Mouse (Mus musculus) spleen, adult 2 months (tissue): ENCODE results near the gene Rab14. TPM values are rescaled to one million over a fixed set of nuclear protein-coding genes. Genes with fewer than 3 reads are reported as not detected.
A peak's percentile ranks its signal among the peaks of the same experiment; 100 is the strongest.

Experiments
- DNase-seq, 2 experiments: peaks; one replicate each; pipeline versions ENCODE4 v3.0.0 to v3.0.0-alpha.2; 2012 to 2021; ENCODE audit warnings: low spot score in 2 of 2, low read depth in 1 of 2
- H3K27ac ChIP-seq: fragments of 200-500 bp; 2 replicates; pipeline ENCODE4 v1.5.1; 2012; ENCODE audit warnings: low read length, inconsistent platforms; ENCODE audit not compliant: insufficient read depth
- H3K27me3 ChIP-seq: fragments of 200-500 bp; 2 replicates; pipeline ENCODE4 v1.6.1; 2012; ENCODE audit warnings: mild to moderate bottlenecking, moderate library complexity, low read length, inconsistent platforms; ENCODE audit not compliant: control insufficient read depth, insufficient read depth
- H3K36me3 ChIP-seq: fragments of 200-500 bp; 2 replicates; pipeline ENCODE4 v1.6.1; 2012; ENCODE audit warnings: mild to moderate bottlenecking, low read length, inconsistent platforms; ENCODE audit not compliant: control insufficient read depth, insufficient read depth
- H3K4me1 ChIP-seq: fragments of 200-500 bp; 2 replicates; pipeline ENCODE4 v1.6.1; 2011; ENCODE audit warnings: inconsistent platforms; ENCODE audit not compliant: control insufficient read depth, insufficient read depth, insufficient read length
- H3K4me3 ChIP-seq: fragments of 200-500 bp; 2 replicates; pipeline ENCODE4 v1.5.1; 2011; ENCODE audit warnings: mild to moderate bottlenecking, inconsistent platforms; ENCODE audit not compliant: insufficient read depth, insufficient read length; ENCODE audit errors: extremely low read depth
- CTCF ChIP-seq: fragments of 200-500 bp; IDR thresholded peaks from 2 replicates; pipeline ENCODE4 v1.5.1; 2011; ENCODE audit warnings: mild to moderate bottlenecking, inconsistent platforms; ENCODE audit not compliant: insufficient read depth, insufficient read length, insufficient replicate concordance; ENCODE audit errors: extremely low read depth
- POLR2A ChIP-seq: fragments of 200-500 bp; IDR thresholded peaks from 2 replicates; pipeline ENCODE4 v1.6.1; 2011; ENCODE audit warnings: low read depth, low read length, inconsistent platforms
- WGBS: fragments of 180-500 bp; shearing (Covaris S2); methylation state at CpG from one replicate; pipeline ENCODE4 v1.1.7; 2018; 5-methylcytosine and 5-hydroxymethylcytosine counted together
- polyA plus RNA-seq: library from polyadenylated mRNA; depleted of rRNA; stranded (reverse); fragments of >200 nt; gene quantifications from 2 replicates; pipeline ENCODE4 v1.2.3, GENCODE M21; 2012

Gene Rab14
- polyA plus RNA-seq, 1 experiment = 244 TPM

DNA sequence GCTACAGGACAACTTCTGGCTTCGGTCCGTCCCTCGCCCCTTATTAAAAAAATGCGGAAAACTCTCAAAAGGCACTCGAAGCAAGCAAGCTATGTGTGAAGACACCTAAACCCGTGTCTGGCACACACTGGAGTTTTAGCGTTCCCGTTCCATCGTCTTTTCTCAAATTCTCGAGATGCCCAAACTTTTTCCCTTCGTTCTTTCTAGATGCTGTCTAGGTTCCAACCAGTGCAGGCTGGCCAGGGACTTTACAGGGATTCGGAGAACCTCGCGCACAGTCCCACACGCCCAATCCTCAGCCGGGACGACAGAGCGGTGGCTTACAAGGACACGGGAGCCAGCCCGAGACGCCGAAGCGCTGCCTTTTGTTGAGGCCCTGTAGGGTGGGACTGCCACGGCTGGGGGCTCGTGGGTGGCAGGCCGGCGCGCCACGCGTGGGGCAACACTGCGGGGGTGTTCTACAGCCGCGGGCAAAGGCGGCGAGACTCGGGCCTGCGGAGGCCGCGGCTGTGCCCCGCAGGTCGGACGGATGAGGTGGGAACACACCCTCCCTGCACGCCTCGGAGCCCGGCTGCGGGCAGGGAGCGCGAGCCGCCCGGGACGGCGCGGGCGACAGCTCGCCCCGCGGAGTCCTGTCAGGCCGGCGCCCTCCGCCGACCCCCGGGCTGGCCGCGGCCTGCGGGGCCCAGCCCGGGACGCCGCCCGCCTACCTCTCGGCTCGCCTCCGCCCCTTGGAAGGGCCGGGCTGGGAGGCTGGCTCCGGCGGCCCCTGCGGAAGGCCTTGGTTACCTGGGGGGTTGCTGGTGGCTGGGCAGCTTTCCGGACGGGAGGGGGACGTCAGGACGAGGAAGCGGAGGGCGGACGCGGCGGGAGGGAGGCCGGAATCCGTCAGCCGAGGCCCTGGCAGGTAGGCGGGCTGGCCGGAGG is 686 bp downstream of the Rab14 start:
- Histone ChIP-seq H3K36me3 (no peaks in the 10 kb centered on the region), H3K4me1 (peaks cover 8% of the 10 kb centered on the region), H3K4me3 (peak overlapping the region; percentile 89), H3K27ac (peak overlapping the region; percentile 98), H3K27me3 (no peaks in the 10 kb centered on the region)
- WGBS = under 1% methylated on average over 75 of the region's 90 CpGs
- DNase-seq = no peak
- TF ChIP-seq CTCF (no peak), POLR2A (no peak)

DNA sequence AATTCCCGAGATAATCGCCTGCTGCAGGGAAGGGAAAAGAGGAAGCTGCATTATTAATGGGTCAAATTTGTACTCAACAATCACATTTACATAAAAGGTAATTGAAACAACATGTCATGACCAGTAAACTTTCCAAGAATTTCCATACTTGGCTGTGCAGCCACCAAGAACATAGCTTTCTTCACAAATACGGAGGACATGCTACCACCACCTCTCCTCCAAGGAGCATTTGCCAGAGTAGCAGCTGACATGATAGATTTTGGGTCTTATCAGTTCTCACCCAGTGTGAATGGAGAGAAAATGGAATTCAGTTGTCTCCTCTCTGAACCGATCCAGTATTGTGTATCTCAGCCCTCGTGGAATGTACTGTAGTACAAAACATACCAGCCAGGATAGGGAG is 1.4 kb downstream of the Rab14 start:
- TF ChIP-seq POLR2A (no peak), CTCF (no peak)
- DNase-seq = no peak
- H3K4me3 ChIP-seq = peak overlapping the region; percentile 89
- H3K36me3 ChIP-seq = no peaks in the 10 kb centered on the region
- no peaks in the 10 kb centered on the region for H3K27me3 ChIP-seq
- WGBS = 6% methylated on average over 5 of the region's 5 CpGs
- no peak overlapping the region for H3K27ac ChIP-seq
- H3K4me1 ChIP-seq = peaks cover 10% of the 10 kb centered on the region

DNA sequence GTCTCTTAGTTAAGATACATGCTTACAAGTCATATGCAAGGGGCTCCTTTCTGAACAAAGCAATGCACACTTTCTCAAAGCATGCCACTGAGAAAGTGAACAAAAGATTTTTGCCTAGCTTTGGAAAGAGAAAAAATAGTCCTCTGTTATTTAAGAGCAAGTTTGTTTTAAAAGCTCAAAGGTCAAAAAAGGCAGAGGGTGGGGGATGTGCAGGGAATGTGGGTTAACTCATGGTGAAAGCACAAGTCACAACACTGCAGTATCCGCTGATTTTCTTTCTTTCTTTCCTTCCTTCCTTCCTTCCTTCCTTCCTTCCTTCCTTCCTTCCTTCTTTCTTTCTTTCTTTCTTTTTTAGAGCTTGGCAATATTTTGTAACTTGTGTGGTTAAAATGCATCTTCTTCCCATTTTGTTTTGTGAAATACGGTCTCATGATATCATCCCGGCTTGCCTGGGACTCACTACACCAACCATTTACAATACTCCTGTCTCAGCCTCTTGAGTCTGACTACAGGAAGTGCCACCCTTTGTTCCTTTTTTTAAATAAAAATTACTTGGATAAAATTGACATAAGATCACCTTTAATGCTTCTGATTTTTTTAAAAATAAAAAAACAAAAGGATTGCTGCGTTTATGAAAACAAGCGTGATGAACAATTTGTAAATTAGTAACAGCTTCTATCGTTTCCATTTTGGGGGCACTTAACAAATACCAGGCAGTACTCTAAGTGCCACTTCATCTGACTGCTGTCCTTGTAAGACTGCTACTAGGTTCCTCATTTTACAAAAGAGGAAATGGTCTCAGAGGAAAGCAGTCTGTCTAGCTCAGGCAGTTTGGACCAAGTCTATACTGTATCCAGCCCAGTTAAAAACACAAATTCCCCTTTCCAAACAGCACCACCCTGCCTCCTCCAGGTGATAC is 5.0 kb downstream of the Rab14 start:
- H3K4me3 ChIP-seq = no peak overlapping the region
- no peaks in the 10 kb centered on the region for H3K27me3 ChIP-seq
- no peak overlapping the region for H3K27ac ChIP-seq
- no peak for TF ChIP-seq CTCF
- no peak for TF ChIP-seq POLR2A
- WGBS = 10% methylated on average over 6 of the region's 6 CpGs
- peak in 1 of 2 experiments; percentile 53 for DNase-seq
- H3K36me3 ChIP-seq = peaks cover 2% of the 10 kb centered on the region; the same call in 1 of the 2 replicates
- peaks cover 10% of the 10 kb centered on the region for H3K4me1 ChIP-seq

DNA sequence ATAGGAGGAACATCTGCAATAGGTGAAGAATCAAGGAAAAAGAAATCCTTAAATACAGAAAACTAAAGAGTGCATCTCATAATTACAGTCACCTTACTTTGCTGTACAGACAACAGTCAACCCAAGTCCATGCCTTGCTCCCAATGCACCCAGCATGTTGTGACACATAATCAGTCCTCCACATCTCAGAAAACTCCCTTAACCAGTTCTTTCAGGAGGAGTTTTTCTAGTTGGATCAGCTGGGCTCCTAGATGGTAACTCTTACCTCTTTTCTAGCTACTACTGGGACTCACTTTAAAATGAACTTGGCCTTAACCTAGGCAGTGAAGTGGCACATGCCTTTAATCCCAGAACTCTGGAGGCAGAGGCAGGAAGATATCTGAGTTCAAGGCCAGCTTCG is 6.9 kb downstream of the Rab14 start:
- WGBS = 80% methylated on average over 1 of the region's 1 CpGs
- DNase-seq = no peak
- Histone ChIP-seq H3K27ac (no peak overlapping the region), H3K27me3 (no peaks in the 10 kb centered on the region), H3K4me1 (peaks cover 6% of the 10 kb centered on the region), H3K4me3 (no peak overlapping the region), H3K36me3 (peaks cover 11% of the 10 kb centered on the region)
- TF ChIP-seq CTCF (no peak), POLR2A (no peak)

DNA sequence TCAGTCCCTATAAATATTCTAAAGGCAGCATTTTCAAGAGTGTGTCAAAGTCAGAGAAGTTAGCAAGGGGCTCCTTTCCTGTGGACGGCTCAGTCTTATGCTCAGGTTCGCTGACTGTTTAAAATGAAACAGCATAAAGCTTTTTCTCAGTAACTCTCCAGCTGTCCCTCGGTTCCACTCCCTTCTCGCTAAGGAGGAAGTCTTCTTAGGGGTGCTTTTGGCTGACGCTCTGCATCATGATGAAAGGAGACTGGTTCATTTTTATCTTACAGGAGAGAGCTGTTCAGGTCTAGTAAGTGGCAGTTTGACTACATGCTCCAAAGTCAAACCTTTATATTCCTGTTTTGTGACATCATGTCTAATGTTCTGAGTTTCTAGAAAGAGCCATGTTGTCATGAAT is 12.0 kb downstream of the Rab14 start:
- Histone ChIP-seq H3K27me3 (no peaks in the 10 kb centered on the region), H3K36me3 (peaks cover 24% of the 10 kb centered on the region), H3K27ac (no peak overlapping the region), H3K4me1 (no peaks in the 10 kb centered on the region), H3K4me3 (no peak overlapping the region)
- 54% methylated on average over 5 of the region's 5 CpGs for WGBS
- no peak for DNase-seq
- TF ChIP-seq CTCF (no peak), POLR2A (no peak)

DNA sequence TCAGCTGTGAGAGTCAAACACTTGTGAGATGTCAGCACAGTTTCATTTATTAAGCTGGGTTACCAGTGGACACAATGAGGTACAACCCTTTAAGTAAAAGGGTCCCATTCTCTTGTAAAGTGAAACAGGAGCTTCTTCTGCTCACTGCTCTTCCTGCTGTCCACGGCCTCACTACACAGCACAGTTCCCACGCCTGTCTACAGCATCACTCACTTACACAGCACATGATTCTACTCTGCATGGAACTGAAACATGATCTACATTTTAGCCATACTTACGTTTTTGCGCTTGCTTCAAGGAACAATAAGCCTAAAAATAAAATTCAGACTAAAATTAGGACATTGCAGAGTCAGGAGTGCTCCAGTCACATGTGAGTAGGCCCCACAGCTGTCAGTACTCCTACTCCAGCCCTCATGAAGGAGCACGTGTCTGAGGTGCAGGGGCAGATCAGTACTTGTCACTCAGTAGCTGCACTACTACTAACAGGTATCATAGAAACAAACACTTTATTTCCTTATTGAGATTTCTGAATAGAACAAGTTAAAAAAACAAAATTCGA is 17.7 kb downstream of the Rab14 start:
- WGBS = 82% methylated on average over 6 of the region's 6 CpGs
- H3K4me3 ChIP-seq = no peak overlapping the region
- no peak for DNase-seq
- TF ChIP-seq POLR2A (no peak), CTCF (no peak)
- H3K27me3 ChIP-seq = no peaks in the 10 kb centered on the region
- no peaks in the 10 kb centered on the region for H3K4me1 ChIP-seq
- no peak overlapping the region for H3K27ac ChIP-seq
- peaks cover 38% of the 10 kb centered on the region for H3K36me3 ChIP-seq
